11 mouse cellular contexts compared by ENCODE assay signal in genomic region chr9:56092102-56092501, GRCm38 (mm10). TPM values are rescaled to one million over a fixed set of nuclear protein-coding genes. Genes with fewer than 3 reads are reported as not detected.
A peak's percentile ranks its signal among the peaks of the same experiment; 100 is the strongest.
DNase-seq lines count a peak whose midpoint lies in the region; TF ChIP-seq lines count a peak whose summit lies in the region.
"Had no signal": no experiment of that assay in that cellular context is flagged by ENCODE, and none has a peak within 500 bp of the region (broad histone marks: within the 10 kb centered on the region; RNA-seq: fewer than 3 reads in every experiment).

No protein-coding gene starts in this region.

- no peak overlapping the region for H3K27ac ChIP-seq in kidney, adult 2 months (ENCODE audit: insufficient read depth, low read depth, low read length)
- H3K27ac ChIP-seq: embryonic facial prominence, embryonic 12.5 days; limb, embryonic 13.5 days; stomach, embryonic 15.5 days had no signal

- no peaks in the 10 kb centered on the region for H3K36me3 ChIP-seq in kidney, adult 2 months (ENCODE audit: control insufficient read depth, insufficient read depth, low read length)
- H3K36me3 ChIP-seq: embryonic facial prominence, embryonic 12.5 days; limb, embryonic 13.5 days; stomach, embryonic 15.5 days had no signal

- peak; percentile 21 to 30 for DNase-seq in kidney, postnatal 4 days
- no peak for DNase-seq in kidney, adult 2 months
- peak; percentile 49 for DNase-seq in CD4-positive helper T cell, adult 2 months (ENCODE audit: low read depth, low spot score)
- DNase-seq in T-cell, adult 2 months (ENCODE audit: low spot score), result peak; percentile 55
- DNase-seq in natural killer cell, adult 2 months (ENCODE audit: low spot score in 2 of 2), result peak; percentile 38 to 56
- no peak for DNase-seq in frontal cortex, postnatal 25 days (ENCODE audit: low spot score in 2 of 2)
- DNase-seq in frontal cortex, postnatal 36 days (ENCODE audit: low spot score in 2 of 2), result no peak
- DNase-seq: kidney, postnatal 14 days had no signal

- no peak overlapping the region for H3K4me3 ChIP-seq in kidney, adult 2 months (ENCODE audit: insufficient read depth, low read depth, low read length)
- H3K4me3 ChIP-seq: embryonic facial prominence, embryonic 12.5 days; limb, embryonic 13.5 days; stomach, embryonic 15.5 days had no signal

- no peak for TF ChIP-seq CTCF in kidney, adult 2 months (conservative IDR thresholded peaks at IDR 0.05; ENCODE audit: insufficient read depth, insufficient read length, low read depth, low read length)

- no peaks in the 10 kb centered on the region for H3K27me3 ChIP-seq in kidney, adult 2 months (replicated peaks; ENCODE audit: control insufficient read depth, insufficient read depth, low read length)
- H3K27me3 ChIP-seq: embryonic facial prominence, embryonic 12.5 days; limb, embryonic 13.5 days; stomach, embryonic 15.5 days had no signal

- no peaks in the 10 kb centered on the region for H3K4me1 ChIP-seq in kidney, adult 2 months (ENCODE audit: control insufficient read depth, insufficient read depth, low read length)

- TF ChIP-seq POLR2A in kidney, adult 2 months (IDR thresholded peaks at IDR 0.05; ENCODE audit: low read depth, low read length), result no peak

- 60% methylated on average over 2 of the region's 2 CpGs for WGBS in kidney, adult 2 months

RNA-seq across cellular contexts. Expression of gene Pstpip1, which starts 2.3 kb away (rescaled TPM):
- 1.5 and 3.3 TPM in 2 replicates for polyA plus RNA-seq in kidney, adult 2 months (2012; rRNA removed)

RNA-seq across cellular contexts. Expression of gene Rcn2, which starts 50.5 kb away (rescaled TPM):
- polyA plus RNA-seq in kidney, adult 2 months (2012; rRNA removed), result 24.4 and 39.9 TPM in 2 replicates

Comparison
In these comparisons a context has a peak if more than half of its experiments do, and no peak if none do; other contexts are left out.
1. DNase-seq: peak in kidney, postnatal 4 days (2 of 2), CD4-positive helper T cell, adult 2 months (single experiment), T-cell, adult 2 months (single experiment) and natural killer cell, adult 2 months (2 of 2); none in kidney, adult 2 months (single experiment), frontal cortex, postnatal 25 days (0 of 2) and frontal cortex, postnatal 36 days (0 of 2).